In the genomic region with DNA sequence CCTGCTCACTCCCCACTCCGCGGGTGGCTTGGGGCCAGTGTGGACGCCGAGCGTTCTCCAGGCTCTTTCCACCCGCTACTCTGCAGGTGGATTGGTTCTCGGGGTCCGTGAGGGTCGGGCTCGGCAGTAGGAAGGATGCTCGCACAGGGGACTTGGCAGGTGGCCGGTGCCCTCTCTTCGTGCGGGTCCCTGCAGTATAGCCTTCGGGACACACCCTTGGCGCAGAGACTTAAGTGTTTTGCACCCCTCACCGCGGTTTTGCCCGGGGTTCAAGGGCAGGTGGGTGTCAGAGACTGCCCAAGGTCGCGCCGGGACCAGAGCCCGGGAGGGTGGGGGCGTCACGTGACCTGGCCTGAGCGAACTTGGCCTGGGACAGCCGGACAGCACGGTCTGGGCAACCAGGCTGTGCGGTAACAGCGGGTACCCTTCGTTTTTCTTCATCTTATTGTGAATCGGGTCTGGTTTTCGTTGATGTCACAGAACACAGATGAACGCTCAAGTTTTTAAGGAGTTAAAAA, we compare ENCODE assay signal across 8 mouse cellular contexts. TPM values are rescaled to one million over a fixed set of nuclear protein-coding genes. Genes with fewer than 3 reads are reported as not detected.
DNase-seq lines count a peak whose midpoint lies in the region; ATAC-seq lines count a peak whose summit lies in the region.

No protein-coding gene starts in this region.

- peak overlapping the region; percentile 79 for H3K4me2 ChIP-seq in hindbrain, embryonic 16.5 days (ENCODE audit: low read length)
- peak overlapping the region; percentile 83 for H3K4me2 ChIP-seq in limb, embryonic 11.5 days (ENCODE audit: low read depth, severe bottlenecking)
- H3K4me2 ChIP-seq in midbrain, embryonic 13.5 days (replicated peaks) = peak overlapping the region; percentile 84

- DNase-seq in cerebellum, adult 11 months = peak; percentile 11
- DNase-seq in cerebellum, postnatal 10 days = peak; percentile 52 to 64
- peak; percentile 46 to 66 for DNase-seq in gastrocnemius, adult 8-10 months (ENCODE audit: low spot score in 2 of 2)
- DNase-seq in limb, embryonic 11.5 days (ENCODE audit: low spot score) = peak; percentile 57
- DNase-seq in spleen, postnatal 36 days (ENCODE audit: low spot score in 2 of 2) = peak; percentile 55 to 56

- H3K36me3 ChIP-seq in hindbrain, embryonic 16.5 days (ENCODE audit: control insufficient read depth, insufficient read depth, low read length) = no peaks in the 10 kb centered on the region
- H3K36me3 ChIP-seq in limb, embryonic 11.5 days (ENCODE audit: control insufficient read depth, insufficient read depth, low read length) = no peaks in the 10 kb centered on the region
- H3K36me3 ChIP-seq in midbrain, embryonic 13.5 days = no peaks in the 10 kb centered on the region

- H3K27me3 ChIP-seq in hindbrain, embryonic 16.5 days (replicated peaks; ENCODE audit: control insufficient read depth, insufficient read depth, low read length) = peaks cover 8% of the 10 kb centered on the region; the same call in 1 of the 2 replicates
- H3K27me3 ChIP-seq in limb, embryonic 11.5 days (ENCODE audit: control insufficient read depth, insufficient read depth, low read length) = peaks cover 9% of the 10 kb centered on the region
- peaks cover 43% of the 10 kb centered on the region for H3K27me3 ChIP-seq in midbrain, embryonic 13.5 days

- under 1% methylated on average over 34 of the region's 34 CpGs for WGBS in hindbrain, embryonic 16.5 days
- under 1% methylated on average over 34 of the region's 34 CpGs for WGBS in limb, embryonic 11.5 days
- WGBS in midbrain, embryonic 13.5 days = under 1% methylated on average over 34 of the region's 34 CpGs

- no peak for ATAC-seq in cerebellum, adult (ENCODE audit: insufficient number of reproducible peaks, low FRiP score, low TSS enrichment)
- ATAC-seq in hindbrain, embryonic 16.5 days = peak; percentile 31
- peak; percentile 31; the same call in 1 of the 2 replicates for ATAC-seq in limb, embryonic 11.5 days (ENCODE audit: insufficient number of reproducible peaks, low FRiP score, low TSS enrichment, low read depth)
- ATAC-seq in midbrain, embryonic 13.5 days = peak; percentile 32

- H3K27ac ChIP-seq in hindbrain, embryonic 16.5 days (ENCODE audit: low read depth, low read length) = peak overlapping the region; percentile 89
- no peak overlapping the region for H3K27ac ChIP-seq in limb, embryonic 11.5 days (replicated peaks; ENCODE audit: low read depth, low read length)
- H3K27ac ChIP-seq in midbrain, embryonic 13.5 days = no peak overlapping the region

- H3K4me3 ChIP-seq in hindbrain, embryonic 16.5 days (ENCODE audit: low read length) = peak overlapping the region; percentile 56
- peak overlapping the region; percentile 53 for H3K4me3 ChIP-seq in limb, embryonic 11.5 days (ENCODE audit: low read depth, low read length)
- H3K4me3 ChIP-seq in midbrain, embryonic 13.5 days (replicated peaks) = peak overlapping the region; percentile 50

- no peaks in the 10 kb centered on the region for H3K9me3 ChIP-seq in hindbrain, embryonic 16.5 days (ENCODE audit: control insufficient read depth, low read length)
- no peaks in the 10 kb centered on the region for H3K9me3 ChIP-seq in limb, embryonic 11.5 days (ENCODE audit: control insufficient read depth, low read length)
- H3K9me3 ChIP-seq in midbrain, embryonic 13.5 days = no peaks in the 10 kb centered on the region

- H3K4me1 ChIP-seq in hindbrain, embryonic 16.5 days (ENCODE audit: control insufficient read depth, insufficient read depth, low read depth, low read length) = peaks cover 24% of the 10 kb centered on the region
- H3K4me1 ChIP-seq in limb, embryonic 11.5 days (ENCODE audit: control insufficient read depth, insufficient read depth, low read length) = 0 out of 2 replicates have a peak, but pooled peaks cover 5% of the 10 kb centered on the region
- H3K4me1 ChIP-seq in midbrain, embryonic 13.5 days (replicated peaks) = peaks cover 50% of the 10 kb centered on the region

- H3K9ac ChIP-seq in hindbrain, embryonic 16.5 days (ENCODE audit: low read depth, low read length) = peak overlapping the region; percentile 62
- H3K9ac ChIP-seq in limb, embryonic 11.5 days (ENCODE audit: low read length) = peak overlapping the region; percentile 1; the same call in 1 of the 2 replicates
- peak overlapping the region; percentile 61 for H3K9ac ChIP-seq in midbrain, embryonic 13.5 days (replicated peaks)

RNA-seq across cellular contexts. Expression of a gene that starts 1.7 kb away (rescaled TPM):
- total RNA-seq in gastrocnemius, adult 8-10 months (2022) = 1 to 10 TPM; 6.4 to 9.3 (median 7.5) TPM
- polyA plus RNA-seq in hindbrain, embryonic 16.5 days (2015; fragmentation: Nextera tagmentation; extraction: Ambion mirVana) = 17.6 and 22.4 TPM in 2 replicates
- 10.6 and 10.8 TPM in 2 replicates for polyA plus RNA-seq in limb, embryonic 11.5 days (2014; fragmentation: Nextera tagmentation; extraction: Ambion mirVana)
- 12.9 TPM in 2 replicates for polyA plus RNA-seq in midbrain, embryonic 13.5 days (2015; fragmentation: Nextera tagmentation; extraction: Ambion mirVana)

RNA-seq across cellular contexts. Expression of a gene that starts 41.0 kb away (rescaled TPM):
- total RNA-seq in gastrocnemius, adult 8-10 months (2022) = 1 to 10 TPM; 4.2 to 5.5 (median 4.6) TPM
- 10.0 and 11.5 TPM in 2 replicates for polyA plus RNA-seq in hindbrain, embryonic 16.5 days (2015; fragmentation: Nextera tagmentation; extraction: Ambion mirVana)
- 9.1 and 9.5 TPM in 2 replicates for polyA plus RNA-seq in limb, embryonic 11.5 days (2014; fragmentation: Nextera tagmentation; extraction: Ambion mirVana)
- polyA plus RNA-seq in midbrain, embryonic 13.5 days (2015; fragmentation: Nextera tagmentation; extraction: Ambion mirVana) = 11.6 and 11.9 TPM in 2 replicates

RNA-seq across cellular contexts. Expression of a gene that starts 41.1 kb away (rescaled TPM):
- total RNA-seq in gastrocnemius, adult 8-10 months (2022) = 10 to 100 TPM; 51.7 to 58.8 (median 58.0) TPM
- polyA plus RNA-seq in hindbrain, embryonic 16.5 days (2015; fragmentation: Nextera tagmentation; extraction: Ambion mirVana) = 96.4 and 97.4 TPM in 2 replicates
- polyA plus RNA-seq in limb, embryonic 11.5 days (2014; fragmentation: Nextera tagmentation; extraction: Ambion mirVana) = 155 TPM in 2 replicates
- 111 and 118 TPM in 2 replicates for polyA plus RNA-seq in midbrain, embryonic 13.5 days (2015; fragmentation: Nextera tagmentation; extraction: Ambion mirVana)

Comparison
In these comparisons a context has a peak if more than half of its experiments do, and no peak if none do; other contexts are left out.
1. H3K9ac ChIP-seq: peak in every context shown above with its lines; median percentile 62 in hindbrain, embryonic 16.5 days; 61 in midbrain, embryonic 13.5 days; 1 in limb, embryonic 11.5 days.